Mouse (Mus musculus): ENCODE results near the gene Col4a1. TPM values are rescaled to one million over a fixed set of nuclear protein-coding genes. Genes with fewer than 3 reads are reported as not detected.

The Col4a1 gene
- polyA plus RNA-seq (2021; fragmentation: Nextera tagmentation), result 2.0 and 2.7 TPM in 2 replicates
- long read RNA-seq, experiment 1, partial matches to known transcripts, result 2 of 3 reads
- long read RNA-seq, experiment 1, other reads (novel, unspliced or antisense), result 1 of 3 reads
- long read RNA-seq, experiment 2, full-length matches to known transcripts, result 2 of 7 reads
- long read RNA-seq, experiment 2, partial matches to known transcripts, result 5 of 7 reads
- long read RNA-seq, experiment 2, other reads (novel, unspliced or antisense), result 0 of 7 reads

GRCm38 (mm10) chr8:11312349-11313175 lies at the start of gene Col4a1, which contains the start of gene Col4a2:
Col4a1 (minus strand) TSS chr8:11312826.
Col4a2 (plus strand) TSS chr8:11312805.

Other genes with a start within 250 kb of the Col4a1 start
- gene Col4a2, start within 50 bp of the Col4a1 start, polyA plus RNA-seq (2021; fragmentation: Nextera tagmentation), result 1.5 and 1.7 TPM in 2 replicates
- 2.0 and 9.9 TPM in 2 replicates for gene Rab20, start 165.9 kb upstream of the Col4a1 start, polyA plus RNA-seq (2021; fragmentation: Nextera tagmentation)
- 157 and 167 TPM in 2 replicates for gene Naxd, start 184.7 kb upstream of the Col4a1 start, polyA plus RNA-seq (2021; fragmentation: Nextera tagmentation)
- 21.7 and 23.9 TPM in 2 replicates for gene Cars2, start 238.0 kb upstream of the Col4a1 start, polyA plus RNA-seq (2021; fragmentation: Nextera tagmentation)
- gene Ing1, start 242.7 kb upstream of the Col4a1 start, polyA plus RNA-seq (2021; fragmentation: Nextera tagmentation), result 24.3 and 25.1 TPM in 2 replicates